Mouse (Mus musculus): ENCODE measurements at regions not wholly inside any gene's neighbourhood (a gene's known extent, or its start where the extent isn't known, plus 50 kb on each side); places are given as distances from the start of the nearest gene placed in this dataset.

GRCm38 (mm10) chr5:51906315-51907109, 283.8 kb downstream of the Dhx15 start:
- TF ChIP-seq CTCF (IDR thresholded peaks at IDR 0.05; ENCODE audit: control insufficient read depth, insufficient read depth, insufficient replicate concordance, low read depth, low read length) (no peak), POLR2A (IDR thresholded peaks at IDR 0.05; ENCODE audit: control insufficient read depth, low read depth, low read length) (no peak)
